Mouse (Mus musculus) G1E (cell line): Measurements from ENCODE around the gene Anxa5. TPM values are rescaled to one million over a fixed set of nuclear protein-coding genes. Genes with fewer than 3 reads are reported as not detected.

Experiments used
- ATAC-seq: 2 replicates; pipeline ENCODE4 v1.8.0; 2016; ENCODE audit warnings: mild to moderate bottlenecking; ENCODE audit not compliant: insufficient number of reproducible peaks, poor library complexity, low FRiP score, severe bottlenecking; ENCODE audit errors: extremely low read depth
- DNase-seq: peaks from one replicate; pipeline ENCODE4 v3.0.0; 2012; ENCODE audit warnings: low spot score
- H3K27me3 ChIP-seq: 2 replicates; pipeline ENCODE4 v1.6.1; 2012; ENCODE audit warnings: mild to moderate bottlenecking, low read length, inconsistent platforms; ENCODE audit not compliant: insufficient read depth
- H3K36me3 ChIP-seq: replicated peaks from 2 replicates; pipeline ENCODE3; 2012; ENCODE audit warnings: mild to moderate bottlenecking, inconsistent platforms
- H3K4me1 ChIP-seq: 2 replicates; pipeline ENCODE4 v1.6.1; 2012; ENCODE audit warnings: low read depth, low read length, inconsistent platforms, mixed read lengths; ENCODE audit not compliant: insufficient read depth
- H3K4me3 ChIP-seq: 2 replicates; pipeline ENCODE4 v1.5.1; 2012; ENCODE audit warnings: low read depth, mild to moderate bottlenecking, inconsistent platforms, low read length, moderate library complexity, mixed read lengths
- H3K9me3 ChIP-seq: replicated peaks from 2 replicates; pipeline ENCODE4 v1.6.1; 2012; ENCODE audit warnings: inconsistent platforms
- CTCF ChIP-seq: IDR thresholded peaks from 2 replicates; pipeline ENCODE4 v1.5.1; 2012; ENCODE audit warnings: low read depth, low read length, inconsistent platforms, mixed read lengths
- GATA1 ChIP-seq: IDR thresholded peaks from 2 replicates; pipeline ENCODE4 v1.6.1; 2012; ENCODE audit warnings: borderline replicate concordance, low read length, inconsistent platforms, mixed read lengths
- GATA2 ChIP-seq: IDR thresholded peaks from 2 replicates; pipeline ENCODE4 v1.6.1; 2012; ENCODE audit warnings: low read depth, low read length, inconsistent platforms, borderline replicate concordance
- POLR2AphosphoS5 ChIP-seq: IDR thresholded peaks from 2 replicates; pipeline ENCODE4 v1.6.1; 2012; ENCODE audit warnings: low read depth, low read length, inconsistent platforms; ENCODE audit not compliant: insufficient replicate concordance
- TAL1 ChIP-seq: conservative IDR thresholded peaks from 2 replicates; pipeline ENCODE4 v1.6.1; 2012; ENCODE audit warnings: low read depth, low read length, inconsistent platforms, mixed read lengths
- polyA plus RNA-seq: library from polyadenylated mRNA; stranded (reverse); fragments of >175 nt; gene quantifications from 2 replicates; pipeline ENCODE4 v1.2.3, GENCODE M21; 2012
- total RNA-seq, 2 experiments: library from RNA; stranded (forward) in 1 of 2; stranded (reverse) in 1 of 2; fragments of 200-1000 nt in 1 of 2; fragments of >200 nt in 1 of 2; fragmentation: Nextera tagmentation in 1 of 2; gene quantifications; 2 replicates each; pipeline ENCODE4 v1.2.3; 2014 to 2017

Gene Anxa5
- total and polyA plus RNA-seq, 3 experiments = 94.3 to 175 (median 165) TPM

GRCm38 (mm10) chr3:36491535-36491934 lies 15.8 kb upstream of the Anxa5 start:
- Histone ChIP-seq H3K9me3 (0 out of 2 replicates have a peak, but pooled peaks cover 3% of the 10 kb centered on the region), H3K4me1 (peaks cover 36% of the 10 kb centered on the region), H3K27me3 (peaks cover 5% of the 10 kb centered on the region; the same call in 1 of the 2 replicates), H3K36me3 (no peaks in the 10 kb centered on the region), H3K4me3 (no peak overlapping the region)
- no peak for TF ChIP-seq CTCF
- no peak for TF ChIP-seq POLR2AphosphoS5
- TF ChIP-seq GATA1 = no peak
- TF ChIP-seq TAL1 = no peak
- TF ChIP-seq GATA2 = no peak
- no peak for DNase-seq
- ATAC-seq = no peak

DNA sequence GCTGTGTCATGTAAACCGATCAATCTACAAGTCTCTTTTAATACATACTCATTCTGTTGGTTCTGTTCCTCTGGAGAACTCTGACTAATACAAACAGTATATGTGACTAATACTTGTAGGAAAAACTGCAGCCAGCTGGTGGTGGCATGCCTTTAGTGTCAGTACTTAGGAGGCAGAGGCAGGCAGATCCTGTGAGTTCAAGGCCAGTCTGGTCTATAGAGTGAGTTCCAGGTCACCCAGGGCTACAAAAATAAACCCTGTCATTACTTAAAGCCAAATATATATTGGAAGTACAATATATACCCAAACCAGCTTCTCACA lies 13.9 kb upstream of the Anxa5 start:
- H3K27me3 ChIP-seq = peaks cover 8% of the 10 kb centered on the region; the same call in 1 of the 2 replicates
- H3K4me1 ChIP-seq = peaks cover 27% of the 10 kb centered on the region
- TF ChIP-seq GATA2 (no peak), CTCF (no peak), GATA1 (no peak), POLR2AphosphoS5 (no peak), TAL1 (no peak)
- H3K9me3 ChIP-seq = 0 out of 2 replicates have a peak, but pooled peaks cover 3% of the 10 kb centered on the region
- no peak overlapping the region for H3K4me3 ChIP-seq
- DNase-seq (no peak), ATAC-seq (no peak)
- H3K36me3 ChIP-seq = no peaks in the 10 kb centered on the region

- Histone ChIP-seq H3K9me3 (0 out of 2 replicates have a peak, but pooled peaks cover 3% of the 10 kb centered on the region), H3K4me1 (peaks cover 23% of the 10 kb centered on the region), H3K36me3 (no peaks in the 10 kb centered on the region), H3K4me3 (no peak overlapping the region), H3K27me3 (peaks cover 8% of the 10 kb centered on the region; the same call in 1 of the 2 replicates)
- TF ChIP-seq POLR2AphosphoS5 = no peak
- no peak for TF ChIP-seq TAL1
- TF ChIP-seq CTCF = no peak
- no peak for TF ChIP-seq GATA2
- no peak for TF ChIP-seq GATA1
- ATAC-seq (no peak), DNase-seq (no peak)
Measured at GRCm38 (mm10) chr3:36488899-36489589, 13.3 kb upstream of the Anxa5 start.

- DNase-seq (no peak), ATAC-seq (no peak)
- TF ChIP-seq POLR2AphosphoS5 (no peak), GATA2 (no peak), GATA1 (no peak), CTCF (no peak), TAL1 (no peak)
- H3K36me3 ChIP-seq = no peaks in the 10 kb centered on the region
- H3K4me3 ChIP-seq = no peak overlapping the region
- 0 out of 2 replicates have a peak, but pooled peaks cover 3% of the 10 kb centered on the region for H3K9me3 ChIP-seq
- peaks cover 8% of the 10 kb centered on the region; the same call in 1 of the 2 replicates for H3K27me3 ChIP-seq
- peaks cover 16% of the 10 kb centered on the region for H3K4me1 ChIP-seq
Measured at GRCm38 (mm10) chr3:36488367-36488766, 12.7 kb upstream of the Anxa5 start.

GRCm38 (mm10) chr3:36486881-36487280 lies 11.2 kb upstream of the Anxa5 start:
- ATAC-seq (no peak), DNase-seq (no peak)
- Histone ChIP-seq H3K9me3 (0 out of 2 replicates have a peak, but pooled peaks cover under 1% of the 10 kb centered on the region), H3K36me3 (no peaks in the 10 kb centered on the region), H3K4me3 (no peak overlapping the region), H3K27me3 (peaks cover 5% of the 10 kb centered on the region; the same call in 1 of the 2 replicates), H3K4me1 (peaks cover 3% of the 10 kb centered on the region; the same call in 1 of the 2 replicates)
- TF ChIP-seq CTCF (no peak), GATA2 (no peak), GATA1 (no peak), TAL1 (no peak), POLR2AphosphoS5 (no peak)

DNA sequence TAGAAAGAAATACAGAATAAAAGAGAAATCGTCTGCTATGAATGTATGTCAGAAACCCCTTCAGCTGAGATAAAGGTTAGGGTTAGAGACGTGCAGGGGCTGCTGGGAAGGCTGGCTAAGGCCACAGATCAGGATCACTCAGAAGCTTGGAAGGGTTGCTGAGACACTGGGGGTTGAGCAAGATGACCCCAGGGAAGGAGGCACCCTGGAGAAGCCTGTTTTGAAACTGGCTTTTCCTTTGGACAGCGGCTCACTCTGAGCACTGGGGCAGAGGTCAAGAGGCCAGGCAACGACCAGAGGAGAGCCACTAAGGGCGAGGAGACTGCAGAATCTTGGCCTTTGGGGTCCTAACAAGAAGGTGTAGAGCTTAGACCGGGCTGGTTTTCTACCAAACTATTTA lies 10.5 kb upstream of the Anxa5 start:
- Histone ChIP-seq H3K4me3 (no peak overlapping the region), H3K27me3 (peaks cover 8% of the 10 kb centered on the region; the same call in 1 of the 2 replicates), H3K36me3 (no peaks in the 10 kb centered on the region), H3K9me3 (no peaks in the 10 kb centered on the region), H3K4me1 (peaks cover 3% of the 10 kb centered on the region; the same call in 1 of the 2 replicates)
- ATAC-seq (no peak), DNase-seq (no peak)
- TF ChIP-seq TAL1 = no peak
